Mouse (Mus musculus) yolk sac, embryonic 10.5 days (tissue): Measurements from ENCODE around the gene Cdh6.

Experiments
- DNase-seq: peaks from one replicate; pipeline ENCODE4 v3.0.0-alpha.2; 2017; ENCODE audit warnings: low spot score

Cdh6 gene

GRCm38 (mm10) chr15:13173071-13173778 is at the start of gene Cdh6:
Gene Cdh6 (minus strand): TSS chr15:13173675.
- DNase-seq, result peak; percentile 64

GRCm38 (mm10) chr15:13219727-13220454 is 46.4 kb upstream of the Cdh6 start:
- no peak for DNase-seq

GRCm38 (mm10) chr15:13217800-13218199 is 44.3 kb upstream of the Cdh6 start:
- no peak for DNase-seq

GRCm38 (mm10) chr15:13217161-13217560 is 43.7 kb upstream of the Cdh6 start:
- no peak for DNase-seq

- DNase-seq, result no peak
Observed at GRCm38 (mm10) chr15:13212956-13213355, 39.5 kb upstream of the Cdh6 start.

GRCm38 (mm10) chr15:13212027-13212685 is 38.7 kb upstream of the Cdh6 start:
- no peak for DNase-seq

GRCm38 (mm10) chr15:13210186-13210585 is 36.7 kb upstream of the Cdh6 start:
- no peak for DNase-seq

GRCm38 (mm10) chr15:13208716-13209115 is 35.2 kb upstream of the Cdh6 start:
- DNase-seq, result no peak

GRCm38 (mm10) chr15:13196237-13196636 is 22.8 kb upstream of the Cdh6 start:
- no peak for DNase-seq

GRCm38 (mm10) chr15:13194048-13194447 is 20.6 kb upstream of the Cdh6 start:
- DNase-seq, result no peak

GRCm38 (mm10) chr15:13193076-13193475 is 19.6 kb upstream of the Cdh6 start:
- DNase-seq, result no peak

- no peak for DNase-seq
Observed at GRCm38 (mm10) chr15:13183661-13184060, 10.2 kb upstream of the Cdh6 start.

GRCm38 (mm10) chr15:13181430-13181829 is 8.0 kb upstream of the Cdh6 start:
- no peak for DNase-seq

GRCm38 (mm10) chr15:13181014-13181413 is 7.5 kb upstream of the Cdh6 start:
- DNase-seq, result no peak

GRCm38 (mm10) chr15:13175978-13176377 is 2.5 kb upstream of the Cdh6 start:
- DNase-seq, result no peak

GRCm38 (mm10) chr15:13174618-13174980 is 1.1 kb upstream of the Cdh6 start:
- no peak for DNase-seq

- DNase-seq, result no peak
Observed at GRCm38 (mm10) chr15:13173840-13174617, 554 bp upstream of the Cdh6 start.

GRCm38 (mm10) chr15:13172365-13173070 is 957 bp downstream of the Cdh6 start:
- DNase-seq, result peak; percentile 16

- DNase-seq, result peak; percentile 74
Observed at GRCm38 (mm10) chr15:13171486-13172364, 1.8 kb downstream of the Cdh6 start.

GRCm38 (mm10) chr15:13165094-13165885 is 8.2 kb downstream of the Cdh6 start:
- no peak for DNase-seq
